Mouse (Mus musculus): Measurements from ENCODE around the gene Vars.
"Not testable (repeated sequence)": the region's sequence is repeated elsewhere in the genome, so short reads cannot be mapped to it uniquely, and the experiment has no call there.

The Vars gene

DNA sequence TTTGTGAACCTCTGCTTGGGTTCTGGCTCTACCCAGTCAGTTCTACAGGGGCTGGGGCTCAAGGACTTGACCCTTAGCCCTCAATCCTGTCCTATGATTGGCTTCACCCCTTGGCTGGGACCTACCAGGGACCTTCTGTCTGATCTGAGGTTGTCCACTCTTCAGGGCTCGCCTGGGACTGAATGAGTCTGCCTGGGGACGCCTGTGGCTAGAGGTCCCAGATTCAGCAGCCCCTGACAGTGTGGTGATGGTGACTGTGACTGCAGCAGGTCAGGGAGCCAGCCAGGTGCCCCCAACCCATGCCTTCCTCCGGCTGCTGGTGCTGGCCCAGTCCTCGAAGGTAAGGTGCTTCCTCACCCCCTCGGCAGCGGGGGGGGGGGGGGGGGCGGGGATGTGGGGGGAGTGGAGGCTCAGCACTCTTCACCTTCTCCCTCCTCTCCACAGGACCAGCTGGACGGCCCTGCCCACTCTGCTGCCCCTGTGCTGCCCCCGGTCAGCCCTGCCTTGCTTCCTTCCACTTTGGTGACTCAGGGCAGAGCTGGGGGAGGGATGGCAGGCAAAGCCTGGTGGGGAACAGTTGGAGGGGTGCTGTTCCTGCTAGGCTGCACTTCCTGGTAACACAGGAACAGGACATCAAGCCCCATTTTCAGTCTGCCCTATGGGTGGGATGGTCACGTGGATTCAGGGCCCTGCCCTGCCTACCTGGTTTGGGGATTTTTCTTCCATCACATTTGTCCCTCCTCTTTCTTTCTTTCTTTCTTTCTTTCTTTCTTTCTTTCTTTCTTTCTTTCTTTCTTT lies 24.1 kb downstream of the Vars start:
- DNase-seq = no peak

DNA sequence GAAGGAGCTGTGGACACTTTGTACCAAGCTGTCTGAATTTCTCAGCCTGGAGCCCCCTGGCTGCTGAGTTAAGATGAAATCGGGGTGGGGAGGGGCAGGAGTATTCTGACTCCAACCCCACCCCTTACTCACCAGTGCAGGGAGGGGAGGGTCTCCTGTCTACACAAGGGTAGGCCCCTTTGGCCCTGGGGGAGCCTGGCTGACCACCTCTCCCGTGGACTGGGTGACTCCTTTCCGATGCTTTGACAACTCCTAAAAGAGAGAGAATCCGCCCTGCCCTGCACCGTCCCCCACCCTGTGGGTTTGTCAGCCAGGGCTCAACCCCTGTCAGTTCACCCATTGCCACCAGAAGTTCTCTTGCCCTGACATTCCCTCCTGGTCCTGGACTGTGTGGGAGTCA lies 25.4 kb downstream of the Vars start:
- no peak for DNase-seq

- DNase-seq = no peak
These were observed 26.7 kb downstream of the Vars start, which contains the start of gene Sapcd1 for GRCm38 (mm10) chr17:35027277-35028068. Sapcd1 (minus strand) TSS chr17:35028016.

DNA sequence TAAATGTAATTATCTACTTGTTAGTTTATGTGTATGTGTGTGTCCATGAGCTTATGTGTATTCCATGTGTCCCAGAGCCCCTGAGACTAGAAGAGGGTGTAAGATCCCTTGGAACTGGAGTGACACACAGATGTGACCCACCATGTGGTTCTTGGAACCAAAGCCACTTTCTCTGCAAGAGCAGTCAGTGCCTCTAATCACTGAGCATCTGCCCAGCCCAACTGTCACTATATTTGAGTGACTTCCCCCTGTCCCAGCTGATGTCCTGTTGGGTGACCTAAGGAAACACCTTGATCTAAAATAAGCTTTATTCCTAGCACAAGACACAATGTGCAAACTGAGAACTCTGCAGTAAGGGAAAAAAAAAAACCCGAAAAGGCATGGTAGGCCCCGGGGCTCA lies 27.5 kb downstream of the Vars start:
- no peak for DNase-seq

DNA sequence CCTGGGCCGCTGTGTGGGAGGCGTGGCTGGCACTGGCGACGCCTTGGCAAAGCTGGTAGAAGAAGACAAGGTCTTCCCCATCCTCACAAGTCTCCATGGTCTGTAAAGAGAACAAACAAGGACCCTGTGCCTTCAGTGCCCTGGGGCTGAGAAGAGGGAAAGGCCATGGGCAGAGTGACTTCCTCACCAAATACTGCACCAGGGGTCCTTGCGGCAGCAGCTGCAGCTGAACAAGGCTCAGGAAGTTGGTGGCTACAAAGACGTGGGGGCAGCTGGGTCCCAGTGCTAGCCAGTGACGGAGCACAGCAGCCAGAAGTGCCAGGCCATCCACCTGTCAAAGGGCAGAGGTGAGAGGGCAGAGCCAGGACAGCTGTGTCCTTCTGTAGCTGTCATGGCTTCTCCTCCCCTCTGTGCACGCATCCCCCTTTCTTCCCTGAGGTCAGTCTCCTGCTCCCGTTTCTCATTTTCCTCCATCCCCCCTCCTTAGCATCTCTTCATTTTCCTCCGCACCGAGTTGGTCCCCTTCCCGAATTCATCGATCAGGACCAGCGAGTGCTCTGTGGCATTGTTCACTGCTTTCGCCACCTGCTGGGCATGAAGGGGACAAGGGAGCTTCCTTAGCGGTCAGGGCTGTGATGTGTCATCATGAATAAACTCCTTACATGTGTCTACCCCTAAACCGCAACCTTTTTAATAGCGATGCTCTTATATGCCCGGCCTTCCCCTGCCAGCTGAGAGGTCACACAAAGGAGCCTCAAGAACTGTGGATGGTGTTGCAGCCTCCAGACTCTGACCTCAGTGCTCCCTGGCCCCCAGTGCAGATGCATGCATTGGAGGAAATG lies 29.1 kb downstream of the Vars start:
- no peak for DNase-seq

DNA sequence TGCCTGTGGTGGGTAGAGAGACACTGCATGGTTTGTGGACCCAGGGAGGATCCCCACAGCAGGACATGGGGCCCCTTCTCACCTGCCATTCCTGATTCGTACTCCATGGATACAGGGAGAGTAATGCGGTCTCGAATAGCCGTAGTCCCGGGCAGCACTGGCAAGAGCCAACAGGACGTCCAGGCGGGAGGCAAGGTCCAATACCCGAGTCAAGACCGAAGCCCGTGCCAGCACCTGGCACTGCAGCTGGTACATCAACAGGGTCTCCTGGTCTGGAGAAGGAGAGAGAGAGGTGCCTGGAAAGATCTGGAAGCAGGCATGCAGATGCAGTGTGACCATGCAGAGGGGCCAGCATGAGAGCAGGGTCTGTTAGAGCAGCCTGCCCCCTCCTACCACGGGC lies 30.5 kb downstream of the Vars start:
- DNase-seq = no peak

DNA sequence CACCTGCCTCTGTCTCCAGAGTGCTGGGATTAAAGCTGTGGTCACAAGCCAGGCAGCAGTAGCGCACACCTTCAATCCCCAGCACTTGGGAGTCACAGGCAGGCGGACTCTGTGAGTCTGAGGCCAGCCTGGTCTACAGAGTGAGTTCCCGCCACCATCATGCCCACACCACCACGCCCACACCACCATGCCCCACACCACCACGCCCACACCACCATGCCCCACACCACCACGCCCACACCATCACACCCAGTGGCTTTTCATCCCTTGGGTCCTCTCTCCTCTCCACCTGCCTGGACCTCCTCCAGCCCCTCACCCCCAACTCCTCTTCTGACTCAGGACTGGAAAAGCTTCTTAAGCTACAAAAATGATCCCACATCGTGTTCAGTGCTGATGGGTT lies 31.1 kb downstream of the Vars start:
- DNase-seq = no peak

DNA sequence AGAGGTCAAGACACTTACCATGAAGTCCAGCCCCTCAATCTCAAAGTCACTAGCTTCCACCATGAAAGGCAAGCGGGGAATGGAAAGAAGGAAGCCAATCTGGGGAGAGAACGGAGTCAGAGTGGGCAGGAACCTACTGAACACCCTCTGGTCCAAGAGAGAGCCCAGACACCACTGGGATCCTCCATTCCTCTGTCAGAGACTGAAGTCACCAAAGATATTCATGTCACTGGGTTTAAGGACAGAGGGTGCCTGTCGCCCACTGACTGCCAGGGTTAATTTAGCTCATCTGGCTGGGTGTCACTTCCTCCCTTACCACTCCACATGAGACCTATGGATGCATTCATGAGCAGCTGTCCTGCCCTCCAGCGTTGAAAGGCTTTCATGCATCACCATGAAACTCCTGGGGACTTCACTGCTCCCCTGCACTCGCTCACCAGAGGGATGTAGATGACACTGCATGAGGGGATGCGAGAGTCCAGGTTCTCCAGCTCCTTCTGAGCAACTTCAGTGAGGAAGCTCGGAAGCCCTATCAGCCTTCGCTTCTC lies 31.6 kb downstream of the Vars start:
- no peak for DNase-seq

DNA sequence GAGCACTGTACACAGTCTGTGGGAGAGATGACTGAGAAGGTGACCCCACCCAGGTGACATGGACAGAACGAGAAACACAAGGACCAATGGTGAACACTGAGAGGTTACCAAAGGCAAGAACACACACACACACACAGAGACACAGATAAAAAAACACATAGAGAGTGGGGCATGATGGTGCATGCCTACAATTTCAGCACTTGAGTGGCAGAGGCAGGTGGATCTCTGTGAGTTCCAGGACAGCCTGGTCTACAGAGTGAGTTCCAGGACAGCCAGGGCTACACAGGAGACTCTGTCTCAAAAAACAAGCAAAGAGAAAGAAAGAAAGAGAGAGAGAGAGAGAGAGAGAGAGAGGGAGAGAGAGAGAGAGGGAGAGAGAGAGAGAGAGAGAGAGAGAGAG lies 32.9 kb downstream of the Vars start:
- DNase-seq = not testable (repeated sequence)

- no peak for DNase-seq
These were observed 34.1 kb downstream of the Vars start for GRCm38 (mm10) chr17:35034896-35035295.

DNA sequence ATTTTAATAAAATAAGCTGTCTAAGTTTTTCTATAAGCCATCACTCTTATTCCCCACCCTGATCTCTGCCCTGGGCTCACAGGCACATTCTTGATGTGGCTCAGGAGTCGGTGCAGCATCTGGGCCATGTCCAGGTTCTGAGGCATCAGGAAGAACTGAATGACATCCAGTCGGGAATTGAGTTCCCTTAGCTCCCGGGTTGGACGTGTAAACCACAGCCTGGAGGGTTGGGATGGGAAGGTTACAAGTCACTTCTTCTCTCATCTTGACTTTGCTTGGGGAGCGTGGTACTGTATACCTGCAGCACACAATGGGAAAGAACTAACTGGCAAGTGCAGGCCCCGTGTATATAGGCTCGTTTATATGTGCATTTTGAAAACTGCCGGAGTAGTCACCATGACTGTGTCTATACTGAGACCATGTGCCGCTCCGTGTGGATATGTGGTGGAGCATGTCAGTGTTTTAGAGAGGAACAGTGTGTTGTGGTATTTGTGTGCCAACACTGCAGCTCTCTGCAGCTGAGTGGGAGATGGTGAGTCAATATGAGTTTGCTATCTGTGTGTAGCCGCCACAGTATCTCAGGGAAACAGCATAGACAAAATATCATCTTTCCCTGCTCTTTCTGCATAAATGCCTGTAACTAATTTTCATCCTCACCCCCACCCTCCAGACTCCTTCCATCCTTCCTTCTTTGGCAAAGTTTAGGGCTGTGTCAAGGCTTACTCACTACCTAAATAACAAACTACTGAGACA lies 38.5 kb downstream of the Vars start:
- DNase-seq = no peak

- DNase-seq = no peak
These were observed 43.0 kb downstream of the Vars start for GRCm38 (mm10) chr17:35043794-35044193.

- no peak for DNase-seq
These were observed 44.4 kb downstream of the Vars start for GRCm38 (mm10) chr17:35044904-35045806.

- DNase-seq = peak; percentile 61
These were observed 45.3 kb downstream of the Vars start for GRCm38 (mm10) chr17:35045807-35046680.

- DNase-seq = peak; percentile 96
These were observed 46.1 kb downstream of the Vars start, which contains the start of gene Msh5 for GRCm38 (mm10) chr17:35046681-35047455. Msh5 (minus strand) TSS chr17:35046745.

GRCm38 (mm10) chr17:35047688-35048087 lies 46.9 kb downstream of the Vars start:
- no peak for DNase-seq

DNA sequence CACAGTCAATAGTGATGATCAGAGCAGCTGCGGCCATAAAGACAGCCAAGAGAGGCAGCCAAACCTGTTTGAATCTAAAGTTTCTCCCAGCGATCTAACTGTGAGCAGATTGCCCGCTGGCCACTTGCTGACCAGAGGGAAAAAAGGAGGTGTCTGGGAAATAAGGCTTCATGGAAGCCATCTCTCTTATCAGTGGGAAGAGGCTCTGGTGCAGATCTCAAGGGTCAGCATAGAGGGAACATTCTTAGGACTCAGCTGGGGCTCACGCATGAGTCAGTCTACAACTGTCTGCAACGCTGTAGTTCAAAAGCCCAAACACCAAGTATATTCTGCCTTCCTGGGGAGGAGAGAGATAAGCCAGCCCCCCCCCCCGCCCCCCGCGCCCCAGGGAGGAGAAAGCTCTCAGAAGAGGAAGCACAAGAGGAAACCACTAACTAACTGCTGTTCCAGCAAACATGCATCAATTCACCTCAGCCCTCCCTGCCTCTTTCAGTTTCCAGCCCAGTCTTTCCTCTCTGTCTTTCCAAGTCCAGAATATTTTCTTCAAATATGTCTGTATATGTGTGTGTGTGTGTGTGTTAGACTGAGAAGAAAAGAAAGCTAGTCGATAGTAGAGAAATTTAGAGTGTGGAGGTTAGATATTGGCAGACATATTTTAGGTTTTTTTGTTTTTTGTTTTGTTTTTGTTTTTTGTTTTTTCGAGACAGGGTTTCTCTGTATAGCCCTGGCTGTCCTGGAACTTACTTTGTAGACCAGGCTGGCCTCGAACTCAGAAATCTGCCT lies 47.6 kb downstream of the Vars start:
- no peak for DNase-seq

- no peak for DNase-seq
These were observed 48.2 kb downstream of the Vars start for GRCm38 (mm10) chr17:35048932-35049440.
